In genomic region chr19:27254756-27255155, GRCm38 (mm10) we compare ENCODE assay signal across 27 mouse cellular contexts. TPM values are rescaled to one million over a fixed set of nuclear protein-coding genes. Genes with fewer than 3 reads are reported as not detected.
DNase-seq lines count a peak whose midpoint lies in the region; ATAC-seq lines count a peak whose summit lies in the region.
"Had no signal": no experiment of that assay in that cellular context is flagged by ENCODE, and none has a peak within 500 bp of the region (broad histone marks: within the 10 kb centered on the region; RNA-seq: fewer than 3 reads in every experiment).

No protein-coding gene starts in this region.

- peak; percentile 42 for DNase-seq in kidney, adult 18-20 months
- DNase-seq in kidney, adult 9 months, result peak; percentile 61
- peak; percentile 47 to 63 for DNase-seq in kidney, postnatal 25 days
- no peak for DNase-seq in thymus, postnatal 10 days (ENCODE audit: low spot score in 2 of 2)
- no peak for DNase-seq in cerebellum, postnatal 14 days
- DNase-seq: adrenal gland, adult 2 months; adrenal gland, postnatal 14 days; B cell, adult 2 months; cerebellum, adult 11 months; cerebellum, adult 2 months; cerebellum, adult 9-11 months; cerebellum, postnatal 36 days; embryo, embryonic 11 days; gastrocnemius, postnatal 25 days; heart, adult 2 months; heart, postnatal 14 days; heart, postnatal 4 days had no signal

- H3K4me1 ChIP-seq in kidney, embryonic 14.5 days (ENCODE audit: control insufficient read depth, insufficient read depth, low read length), result no peaks in the 10 kb centered on the region
- H3K4me1 ChIP-seq: forebrain, embryonic 15.5 days; heart, embryonic 10.5 days had no signal

- no peak overlapping the region for H3K27ac ChIP-seq in kidney, embryonic 14.5 days (ENCODE audit: low read depth, low read length)
- H3K27ac ChIP-seq: embryonic facial prominence, embryonic 10.5 days; embryonic facial prominence, embryonic 13.5 days; forebrain, embryonic 12.5 days; forebrain, embryonic 15.5 days; heart, adult 2 months; heart, embryonic 10.5 days; heart, embryonic 13.5 days; hindbrain, embryonic 14.5 days had no signal

- H3K4me3 ChIP-seq in kidney, embryonic 14.5 days (ENCODE audit: low read length), result no peak overlapping the region
- H3K4me3 ChIP-seq: embryonic facial prominence, embryonic 10.5 days; embryonic facial prominence, embryonic 13.5 days; erythroblast, embryonic 14.5 days; forebrain, embryonic 12.5 days; forebrain, embryonic 15.5 days; heart, adult 2 months; heart, embryonic 10.5 days; heart, embryonic 13.5 days had no signal

- H3K4me2 ChIP-seq in kidney, embryonic 14.5 days (replicated peaks; ENCODE audit: low read depth, low read length), result no peak overlapping the region
- H3K4me2 ChIP-seq: embryonic facial prominence, embryonic 13.5 days; forebrain, embryonic 12.5 days; forebrain, embryonic 15.5 days; heart, embryonic 13.5 days; hindbrain, embryonic 14.5 days had no signal

- H3K27me3 ChIP-seq in kidney, embryonic 14.5 days (ENCODE audit: control insufficient read depth, insufficient read depth, low read length), result no peaks in the 10 kb centered on the region
- H3K27me3 ChIP-seq: embryonic facial prominence, embryonic 13.5 days; forebrain, embryonic 12.5 days; forebrain, embryonic 15.5 days; heart, embryonic 13.5 days had no signal

- no peaks in the 10 kb centered on the region for H3K36me3 ChIP-seq in kidney, embryonic 14.5 days (ENCODE audit: control insufficient read depth, insufficient read depth, low read length)
- H3K36me3 ChIP-seq: embryonic facial prominence, embryonic 10.5 days had no signal

- WGBS in kidney, embryonic 14.5 days, result 82% methylated on average over 5 of the region's 5 CpGs

- no peak overlapping the region for H3K9ac ChIP-seq in kidney, embryonic 14.5 days (ENCODE audit: low read depth, low read length)
- H3K9ac ChIP-seq: embryonic facial prominence, embryonic 13.5 days; forebrain, embryonic 12.5 days; forebrain, embryonic 15.5 days; heart, embryonic 13.5 days; hindbrain, embryonic 14.5 days had no signal

- no peaks in the 10 kb centered on the region for H3K9me3 ChIP-seq in kidney, embryonic 14.5 days (ENCODE audit: control insufficient read depth, low read length)
- H3K9me3 ChIP-seq: embryonic facial prominence, embryonic 10.5 days; embryonic facial prominence, embryonic 13.5 days; forebrain, embryonic 12.5 days; forebrain, embryonic 15.5 days; heart, embryonic 10.5 days; heart, embryonic 13.5 days had no signal

- no peak for ATAC-seq in kidney, embryonic 14.5 days (ENCODE audit: low FRiP score, low TSS enrichment)
- no peak for ATAC-seq in CD4-positive, CD25-positive, alpha-beta regulatory T cell, adult 4 months
- ATAC-seq: forebrain, embryonic 15.5 days had no signal

RNA-seq across cellular contexts. Expression of gene Vldlr, which starts 38.5 kb away (rescaled TPM):
- 20.1 and 28.3 TPM in 2 replicates for polyA plus RNA-seq in kidney, embryonic 14.5 days (2014; fragmentation: Nextera tagmentation; extraction: Ambion mirVana)
- not detected for polyA plus RNA-seq in CD4-positive, CD25-positive, alpha-beta regulatory T cell, adult 4 months (2017; shearing (Covaris generic))
- polyA plus RNA-seq: erythroblast, embryonic 14.5 days had no signal

Comparison
In these comparisons a context has a peak if more than half of its experiments do, and no peak if none do; other contexts are left out.
1. DNase-seq: peak in kidney, adult 18-20 months (single experiment), kidney, adult 9 months (single experiment) and kidney, postnatal 25 days (2 of 2); none in thymus, postnatal 10 days (0 of 2) and cerebellum, postnatal 14 days (0 of 2).
2. RNA of gene Vldlr, which starts 38.5 kb away (polyA plus RNA-seq): 20.1 to 28.3 TPM in kidney, embryonic 14.5 days; not detected in CD4-positive, CD25-positive, alpha-beta regulatory T cell, adult 4 months; every median in the first group is over 10 times any median in the second.